Mouse (Mus musculus): ENCODE measurements at regions not wholly inside any gene's neighbourhood (a gene's known extent, or its start where the extent isn't known, plus 50 kb on each side); places are given as distances from the start of the nearest gene placed in this dataset.

GRCm38 (mm10) chr4:39065761-39066376 is 384.2 kb upstream of the 1700009N14Rik start:
- in situ Hi-C loops (cut with MboI, MseI) = no loop called here

- in situ Hi-C loops (cut with MboI, MseI) = no loop called here
Measured at GRCm38 (mm10) chr4:39067260-39067876, 382.7 kb upstream of the 1700009N14Rik start.

GRCm38 (mm10) chr4:39071532-39071931 is 378.6 kb upstream of the 1700009N14Rik start:
- in situ Hi-C loops (cut with MboI, MseI) = no loop called here

- in situ Hi-C loops (cut with MboI, MseI) = loop anchor here (10.0 kb wide), 1 partner anchor 637 kb away; no protein-coding TSS in a partner anchor
Measured at GRCm38 (mm10) chr4:39088284-39088683, 361.8 kb upstream of the 1700009N14Rik start.

- in situ Hi-C loops (cut with MboI, MseI) = no loop called here
Measured at GRCm38 (mm10) chr4:39109184-39109583, 340.9 kb upstream of the 1700009N14Rik start.

- in situ Hi-C loops (cut with MboI, MseI) = loop anchor here (10.0 kb wide), 1 partner anchor 1071 kb away; no protein-coding TSS in a partner anchor
Measured at GRCm38 (mm10) chr4:39113217-39113975, 336.7 kb upstream of the 1700009N14Rik start.

- in situ Hi-C loops (cut with MboI, MseI) = no loop called here
Measured at GRCm38 (mm10) chr4:39125528-39125927, 324.6 kb upstream of the 1700009N14Rik start.
